Mouse (Mus musculus) testis, postnatal 14 days (tissue): Measurements from ENCODE around the gene Amotl2.

Experiments
- DNase-seq: peaks from one replicate; pipeline ENCODE4 v3.0.0; 2021; ENCODE audit warnings: low spot score

The Amotl2 gene

DNA sequence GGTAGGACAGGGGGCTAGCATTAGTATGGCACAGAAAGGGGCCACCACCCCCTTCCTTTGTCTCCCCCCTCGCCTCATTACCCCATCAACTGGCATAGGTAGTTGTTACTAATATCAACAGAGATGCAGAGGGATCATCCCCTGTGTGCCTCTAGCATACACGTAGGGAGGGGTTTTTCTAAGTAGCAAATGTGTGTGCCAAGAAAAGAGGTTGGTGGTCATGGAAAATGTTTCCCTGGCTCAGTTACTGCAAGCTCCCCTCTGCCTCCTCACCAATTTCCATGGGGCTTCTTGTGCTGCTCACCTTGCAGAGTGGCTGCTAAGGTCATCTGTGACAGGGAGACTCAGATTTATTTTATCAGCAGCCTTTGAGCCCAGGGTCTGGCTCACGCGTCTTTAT, 2.6 kb downstream of the Amotl2 start:
- DNase-seq, result no peak

DNA sequence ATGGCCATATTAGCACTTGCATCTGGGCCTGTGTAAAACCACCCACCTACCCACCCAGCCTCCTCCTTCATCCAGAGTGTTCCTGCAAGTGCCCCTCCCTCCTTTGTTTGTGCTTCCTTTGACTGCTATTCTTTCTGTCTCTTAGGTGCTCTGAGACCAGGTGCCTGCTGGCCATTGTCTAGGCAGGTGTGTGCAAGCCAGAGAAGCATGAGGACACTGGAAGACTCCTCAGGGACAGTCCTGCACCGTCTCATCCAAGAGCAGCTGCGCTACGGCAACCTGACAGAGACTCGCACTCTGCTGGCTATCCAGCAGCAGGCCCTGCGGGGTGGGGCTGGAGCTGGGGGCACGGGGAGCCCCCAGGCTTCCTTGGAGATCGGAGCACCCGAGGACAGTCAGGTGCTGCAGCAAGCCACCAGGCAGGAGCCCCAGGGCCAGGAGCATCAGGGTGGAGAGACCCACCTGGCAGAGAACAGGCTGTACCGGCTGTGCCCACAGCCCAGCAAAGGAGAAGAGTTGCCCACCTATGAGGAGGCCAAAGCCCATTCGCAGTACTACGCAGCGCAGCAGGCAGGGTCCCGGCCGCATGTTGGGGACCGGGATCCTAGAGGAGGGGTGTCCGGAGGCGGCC, 3.6 kb downstream of the Amotl2 start:
- DNase-seq, result no peak

DNA sequence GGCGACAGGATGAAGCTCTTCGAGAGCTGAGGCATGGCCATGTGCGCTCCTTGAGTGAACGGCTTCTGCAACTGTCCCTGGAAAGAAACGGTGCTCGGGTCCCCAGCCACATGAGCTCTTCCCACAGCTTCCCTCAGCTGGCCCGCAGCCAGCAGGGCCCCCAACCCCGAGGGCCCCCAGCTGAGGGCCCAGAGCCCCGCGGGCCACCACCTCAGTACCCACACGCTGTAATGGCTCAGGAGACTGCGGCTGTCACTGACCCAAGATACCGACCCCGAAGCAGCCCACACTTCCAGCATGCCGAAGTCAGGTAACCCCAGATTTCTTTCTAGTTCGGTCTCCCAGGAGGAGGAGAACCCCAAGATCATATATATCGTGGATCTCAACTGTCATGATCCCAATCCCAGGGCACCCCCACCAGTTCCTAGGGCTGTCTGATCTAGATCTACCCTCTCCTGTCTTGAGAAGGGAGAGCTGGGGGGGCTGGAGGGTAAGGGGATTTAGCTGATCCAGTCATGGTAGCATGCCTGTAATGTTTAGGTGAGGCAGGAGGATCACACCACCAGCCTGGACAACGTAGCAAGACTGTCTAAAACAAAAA, 4.2 kb downstream of the Amotl2 start:
- DNase-seq, result no peak

DNA sequence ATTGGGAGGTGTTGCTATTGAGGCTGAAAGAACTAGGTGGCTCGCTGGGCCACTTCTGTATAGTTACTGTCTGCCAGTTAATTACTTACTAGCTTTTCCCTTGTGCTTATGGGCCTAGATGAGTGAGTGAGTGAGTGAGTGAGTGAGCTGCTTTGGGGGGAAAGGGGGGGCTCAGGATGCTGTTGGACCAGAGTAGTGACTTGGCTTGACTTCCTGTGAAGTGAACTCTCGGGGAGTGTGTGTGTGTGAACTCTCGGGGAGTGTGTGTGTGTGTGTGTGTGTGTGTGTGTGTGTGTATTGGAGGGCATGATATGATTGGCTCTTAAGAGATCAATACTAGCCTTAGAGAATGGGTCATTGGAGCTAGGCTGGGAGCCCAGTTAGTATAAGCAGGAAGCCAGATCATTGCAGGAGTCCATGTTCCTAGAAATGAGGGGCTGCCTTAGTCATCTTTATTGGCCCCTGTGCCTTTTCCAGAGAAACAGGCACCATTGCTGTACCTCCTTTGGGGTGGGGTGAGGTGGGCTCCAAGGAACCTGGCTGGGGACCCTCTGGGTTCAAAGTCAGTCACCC, 5.0 kb downstream of the Amotl2 start:
- DNase-seq, result no peak

DNA sequence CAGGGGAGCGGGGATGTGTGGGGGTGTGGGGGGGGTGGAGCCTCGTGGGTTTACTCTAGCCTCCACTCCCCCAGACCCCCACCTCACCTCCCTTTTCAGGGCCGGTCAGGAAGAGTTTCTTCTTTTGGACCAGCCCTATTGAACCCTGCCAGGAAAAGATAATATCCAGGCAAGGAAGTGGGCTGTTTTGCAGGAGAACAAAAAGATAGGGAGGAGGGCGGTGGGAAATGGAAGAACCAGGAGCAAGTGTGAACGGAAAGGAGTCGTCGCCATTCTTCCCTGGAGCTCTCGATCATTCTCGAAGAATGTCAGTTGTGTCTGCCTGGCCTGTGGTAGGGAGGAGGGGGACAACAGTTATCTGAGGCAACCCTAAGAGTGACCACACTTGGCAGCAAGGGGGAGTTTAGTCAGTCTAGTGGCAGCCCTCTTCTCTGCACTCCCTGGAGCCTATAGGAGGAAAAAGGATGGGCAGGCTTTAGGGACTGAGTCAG, 5.6 kb downstream of the Amotl2 start:
- peak; percentile 71 for DNase-seq

DNA sequence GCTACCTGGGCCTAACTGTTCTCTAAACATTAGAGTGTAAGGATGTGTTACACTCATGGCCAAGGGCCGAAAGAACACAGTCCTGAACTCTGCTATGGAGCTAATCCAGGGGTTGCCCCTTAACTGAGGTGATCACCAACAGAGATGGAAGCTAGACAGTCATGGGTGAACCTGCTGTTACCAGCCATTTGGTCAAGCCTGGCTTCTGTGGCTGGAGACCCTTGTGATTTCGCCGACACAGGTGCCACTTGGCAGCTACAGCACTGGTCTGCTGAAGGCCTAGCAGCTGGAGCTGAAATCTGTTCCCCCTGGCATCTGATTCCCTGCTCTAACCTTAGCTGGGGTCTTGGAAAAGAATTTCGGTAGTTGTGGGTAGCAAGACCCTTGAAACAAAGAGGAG, 6.3 kb downstream of the Amotl2 start:
- no peak for DNase-seq

DNA sequence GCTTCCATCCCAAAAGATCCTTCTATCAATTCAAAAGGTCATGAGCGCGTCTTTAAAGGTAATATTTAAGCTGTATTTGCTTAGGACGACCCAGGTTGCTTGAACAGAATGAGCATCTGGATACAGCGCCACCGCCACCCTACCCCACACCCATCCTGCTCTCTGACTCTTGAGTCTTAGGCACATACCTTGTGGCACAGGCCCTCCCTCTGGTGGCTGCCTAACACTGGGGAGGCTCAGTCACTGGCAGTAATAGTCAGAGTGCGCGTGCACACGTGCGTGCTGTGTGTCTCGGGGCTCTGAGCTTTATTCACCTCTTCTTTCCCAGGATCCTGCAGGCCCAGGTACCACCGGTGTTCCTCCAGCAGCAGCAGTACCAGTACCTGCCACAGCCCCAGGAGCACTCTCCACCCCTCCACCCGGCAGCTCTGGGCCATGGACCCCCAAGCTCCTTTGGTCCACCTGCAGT, 6.8 kb downstream of the Amotl2 start:
- DNase-seq, result no peak

DNA sequence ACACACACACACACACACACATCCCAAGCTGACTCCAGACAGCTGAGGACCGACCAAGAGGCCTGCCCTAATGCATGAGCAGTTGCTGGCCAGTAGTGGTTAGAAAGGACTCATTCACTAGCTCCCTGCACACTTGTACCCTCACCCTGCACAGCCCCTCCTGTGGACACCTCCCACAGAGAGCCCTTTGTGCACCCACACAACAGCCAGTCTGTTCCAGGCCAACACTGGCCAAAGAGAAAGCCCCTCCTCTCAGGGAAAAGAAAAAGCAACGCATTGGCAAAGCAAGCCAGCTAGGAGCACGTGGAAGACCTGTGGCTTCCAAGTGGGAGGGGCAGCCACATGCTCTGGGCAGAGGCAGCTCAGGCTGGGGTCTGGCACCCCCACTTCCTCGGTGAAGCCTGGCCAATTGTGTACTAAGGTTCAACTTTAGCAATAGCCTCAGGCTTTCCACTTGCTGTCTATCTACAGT, 7.6 kb downstream of the Amotl2 start:
- peak; percentile 77 for DNase-seq

DNA sequence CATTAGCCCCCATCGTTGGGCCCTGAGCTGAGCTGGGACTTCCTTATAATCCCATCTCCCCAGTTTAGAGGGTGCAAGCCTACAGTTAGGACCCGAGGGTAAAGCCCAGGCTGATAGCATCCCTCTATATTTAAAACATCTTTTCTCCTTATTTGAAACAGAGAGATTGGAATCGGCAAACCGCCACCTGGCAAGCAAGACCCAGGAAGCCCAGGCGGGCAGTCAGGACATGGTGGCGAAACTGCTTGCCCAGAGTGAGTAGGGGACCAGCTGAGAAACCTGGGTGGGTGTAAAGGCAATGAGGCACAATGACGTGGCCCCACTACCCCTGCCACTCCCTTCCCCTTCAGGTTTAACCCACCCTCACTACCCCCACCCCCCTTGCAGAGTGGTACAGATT, 8.5 kb downstream of the Amotl2 start:
- DNase-seq, result no peak

DNA sequence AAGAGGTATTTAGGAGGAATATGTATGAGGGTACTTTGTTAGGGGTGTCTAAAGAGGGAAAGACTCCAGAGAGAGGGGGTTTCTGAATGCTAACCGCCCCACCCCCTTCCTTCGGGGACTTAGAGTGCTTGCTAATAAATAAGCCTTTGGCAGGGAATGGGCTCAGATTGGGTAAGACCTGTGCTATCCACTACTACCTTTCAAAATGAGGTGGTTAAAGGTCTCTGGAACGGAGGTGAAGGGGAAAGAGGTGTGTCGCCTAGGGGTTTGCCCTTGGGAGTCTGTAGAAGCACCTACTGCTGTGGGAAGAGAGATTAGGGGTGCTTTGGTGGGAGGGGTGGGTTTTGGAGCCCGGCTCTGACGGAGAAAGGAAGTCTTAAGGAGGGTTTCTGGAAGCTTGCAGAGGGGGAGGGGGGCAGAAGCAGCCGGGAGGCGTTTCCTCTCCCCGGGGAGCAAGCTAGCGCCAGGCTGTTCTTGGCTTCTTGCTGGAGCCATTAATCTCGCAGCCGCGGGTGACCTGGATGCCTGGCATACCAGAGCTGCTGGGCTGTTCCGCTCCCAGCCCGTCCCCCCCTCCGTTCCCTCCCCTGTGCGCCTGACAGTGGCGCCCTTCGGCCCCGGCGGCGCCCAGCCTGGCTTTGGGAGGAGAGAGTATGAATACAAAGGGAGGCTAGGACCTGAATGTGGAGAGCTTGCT, 9.6 kb downstream of the Amotl2 start:
- DNase-seq, result peak; percentile 83

DNA sequence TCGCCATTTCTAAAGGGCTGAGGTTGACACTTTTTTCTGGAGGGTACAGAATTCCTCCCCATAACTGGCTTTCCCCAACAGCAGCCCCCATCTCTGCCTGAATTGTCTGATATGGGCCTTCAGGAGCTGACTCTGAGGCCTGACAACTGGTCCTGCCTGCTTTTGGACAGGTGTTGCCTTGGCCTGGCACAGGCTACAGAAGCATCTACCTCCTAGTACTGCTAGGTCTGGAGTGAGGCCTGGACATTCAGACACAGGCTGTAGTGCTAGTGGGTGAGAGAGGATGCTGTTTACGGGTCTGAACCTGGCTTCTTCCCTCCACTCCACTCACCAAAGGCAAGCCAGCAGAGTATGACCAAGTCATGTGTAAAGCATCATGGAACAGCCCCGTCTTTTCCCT, 10.3 kb downstream of the Amotl2 start:
- no peak for DNase-seq

DNA sequence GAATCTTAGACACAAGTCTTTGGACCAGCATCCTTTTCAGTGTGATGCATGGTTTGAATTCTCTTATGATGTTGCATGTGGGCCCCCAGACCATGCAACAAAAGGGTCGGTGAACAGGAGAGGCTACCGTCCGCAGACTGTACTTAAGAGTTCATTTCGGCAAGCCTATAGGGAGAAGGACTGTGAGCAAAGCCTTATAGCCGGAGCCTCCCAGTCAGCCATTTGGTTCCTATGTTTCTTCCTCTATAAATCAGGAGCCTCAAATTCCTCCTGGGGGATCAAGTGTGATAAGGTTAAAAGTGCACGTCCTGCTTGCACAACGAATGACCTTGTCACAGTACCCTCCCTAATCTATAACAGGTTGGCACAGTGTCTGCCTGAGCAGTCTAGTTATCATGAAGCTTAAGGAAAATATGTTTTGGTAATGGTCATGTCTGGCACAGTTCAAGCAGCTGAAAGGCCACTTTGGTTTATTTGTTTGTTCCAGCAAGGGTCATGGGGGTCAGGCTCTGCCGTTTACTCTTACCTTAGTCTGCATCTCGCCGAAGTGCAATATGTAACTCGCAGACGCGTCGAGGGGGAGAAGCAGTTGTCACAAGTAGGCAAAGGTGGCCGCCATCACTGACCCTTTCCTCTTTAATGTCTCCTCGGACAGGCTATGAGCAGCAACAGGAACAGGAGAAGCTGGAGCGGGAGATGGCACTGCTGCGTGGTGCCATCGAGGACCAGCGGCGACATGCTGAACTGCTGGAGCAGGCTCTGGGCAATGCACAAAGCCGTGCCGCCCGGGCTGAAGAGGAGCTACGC, 11.4 kb downstream of the Amotl2 start:
- DNase-seq, result no peak

DNA sequence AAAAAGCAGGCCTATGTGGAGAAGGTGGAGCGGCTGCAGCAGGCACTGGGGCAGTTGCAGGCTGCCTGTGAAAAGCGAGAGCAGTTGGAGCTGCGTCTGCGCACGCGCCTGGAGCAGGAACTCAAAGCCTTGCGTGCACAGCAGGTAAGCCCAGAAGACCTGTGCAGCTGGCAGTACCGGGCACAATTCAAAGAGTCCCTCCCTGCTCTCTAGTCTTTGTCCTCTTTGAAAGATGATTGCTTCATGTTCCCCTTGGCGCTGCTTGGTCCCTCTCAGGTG, 11.9 kb downstream of the Amotl2 start:
- DNase-seq, result no peak

DNA sequence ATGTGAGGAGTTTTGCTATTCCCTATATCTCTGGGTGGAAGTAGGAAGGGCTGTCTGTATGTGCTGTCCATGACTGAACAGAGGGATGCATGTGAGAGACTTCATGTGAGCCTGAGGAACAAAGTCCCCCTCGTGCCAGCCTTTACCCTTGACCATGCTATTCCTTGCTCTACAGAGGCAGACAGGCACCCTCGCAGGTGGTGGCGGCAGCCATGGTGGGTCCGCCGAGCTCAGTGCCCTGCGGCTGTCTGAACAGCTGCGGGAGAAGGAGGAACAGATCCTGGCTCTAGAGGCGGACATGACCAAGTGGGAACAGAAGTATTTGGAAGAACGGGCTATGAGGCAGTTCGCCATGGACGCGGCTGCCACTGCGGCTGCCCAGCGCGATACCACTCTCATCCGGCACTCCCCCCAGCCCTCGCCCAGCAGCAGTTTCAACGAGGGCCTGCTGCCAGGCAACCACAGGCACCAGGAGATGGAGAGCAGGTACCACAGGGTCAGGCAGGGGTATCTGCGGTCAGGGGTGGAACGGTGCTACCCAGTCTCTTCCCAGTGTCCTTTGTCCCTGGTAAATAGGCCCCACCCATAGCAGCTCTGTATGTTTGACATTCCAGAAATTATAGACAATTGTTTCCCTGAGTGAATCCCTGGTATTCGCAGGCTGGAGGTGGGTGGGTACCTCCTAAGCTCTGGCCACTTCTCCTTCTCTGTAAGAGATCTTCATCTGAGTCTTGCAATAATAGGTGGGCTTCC, 12.8 kb downstream of the Amotl2 start:
- DNase-seq, result no peak

DNA sequence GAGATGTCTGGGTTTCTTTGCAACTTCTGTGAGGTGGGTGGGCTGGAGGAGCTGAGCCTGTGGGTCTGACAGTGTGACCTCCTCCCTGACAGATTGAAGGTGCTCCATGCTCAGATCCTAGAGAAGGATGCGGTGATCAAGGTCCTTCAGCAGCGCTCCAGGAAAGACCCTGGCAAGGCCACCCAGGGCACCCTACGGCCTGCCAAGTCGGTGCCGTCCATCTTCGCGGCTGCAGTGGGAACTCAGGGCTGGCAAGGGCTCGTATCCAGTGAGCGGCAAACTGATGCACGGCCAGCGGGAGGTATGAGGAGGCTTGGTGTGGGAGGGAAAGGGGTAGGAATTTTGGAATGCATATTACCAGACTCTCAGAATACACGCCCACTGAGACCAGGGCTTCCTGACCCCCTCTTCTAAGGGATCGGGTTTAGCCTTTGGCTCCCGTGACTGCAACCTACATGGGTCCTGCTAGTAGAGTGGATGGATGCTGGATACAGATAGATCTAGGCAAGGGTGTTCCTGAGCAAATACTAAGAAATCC, 13.5 kb downstream of the Amotl2 start:
- no peak for DNase-seq

DNA sequence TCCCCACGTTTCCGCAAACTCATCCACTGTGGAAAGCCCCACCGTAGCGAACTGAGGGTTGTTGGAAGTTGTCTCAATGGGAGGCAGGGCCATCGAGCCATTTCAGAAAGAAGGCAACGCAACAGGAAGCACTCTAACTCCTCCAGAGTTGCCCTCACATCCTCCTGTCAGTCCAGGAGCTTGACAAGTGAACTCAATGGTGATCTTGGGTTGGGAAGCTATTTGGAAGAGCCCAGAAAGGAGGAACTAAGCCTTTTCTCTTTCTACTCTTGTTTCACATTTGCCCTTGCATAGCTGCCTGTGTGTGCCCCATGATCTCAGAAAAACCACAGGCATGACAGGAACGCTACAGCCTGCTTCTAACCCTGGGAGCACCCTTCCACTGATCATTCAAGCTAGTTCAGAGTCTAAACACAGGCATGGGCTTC, 14.6 kb downstream of the Amotl2 start:
- no peak for DNase-seq

DNA sequence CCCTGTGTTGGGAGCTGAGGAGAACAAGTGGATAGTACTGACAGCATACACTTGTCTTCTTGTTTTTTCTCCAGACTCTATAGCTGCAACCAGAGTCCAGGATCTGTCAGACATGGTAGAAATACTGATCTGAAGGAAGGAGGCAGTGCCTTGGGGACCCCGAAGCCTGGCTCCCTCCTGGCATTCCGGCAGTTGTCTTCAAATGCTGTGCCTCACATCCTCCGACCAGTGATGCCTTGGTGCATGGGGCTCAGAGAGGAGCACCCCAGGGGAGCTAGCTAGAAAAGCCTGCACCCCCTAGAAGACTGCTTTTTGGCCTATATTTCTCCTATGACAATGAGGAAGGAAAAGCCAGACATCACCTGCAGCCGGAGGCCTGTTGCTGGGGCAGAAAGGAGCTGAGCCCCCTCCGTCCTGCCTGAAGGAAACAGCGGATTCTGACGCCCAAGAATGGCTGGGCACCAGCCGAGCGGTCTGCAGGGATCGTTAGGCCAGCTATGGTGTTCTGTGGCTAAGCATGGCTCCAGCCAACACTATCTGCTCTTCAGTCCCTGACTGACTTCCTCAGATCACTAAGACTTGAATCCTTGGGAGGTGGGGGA, 15.2 kb downstream of the Amotl2 start:
- no peak for DNase-seq

DNA sequence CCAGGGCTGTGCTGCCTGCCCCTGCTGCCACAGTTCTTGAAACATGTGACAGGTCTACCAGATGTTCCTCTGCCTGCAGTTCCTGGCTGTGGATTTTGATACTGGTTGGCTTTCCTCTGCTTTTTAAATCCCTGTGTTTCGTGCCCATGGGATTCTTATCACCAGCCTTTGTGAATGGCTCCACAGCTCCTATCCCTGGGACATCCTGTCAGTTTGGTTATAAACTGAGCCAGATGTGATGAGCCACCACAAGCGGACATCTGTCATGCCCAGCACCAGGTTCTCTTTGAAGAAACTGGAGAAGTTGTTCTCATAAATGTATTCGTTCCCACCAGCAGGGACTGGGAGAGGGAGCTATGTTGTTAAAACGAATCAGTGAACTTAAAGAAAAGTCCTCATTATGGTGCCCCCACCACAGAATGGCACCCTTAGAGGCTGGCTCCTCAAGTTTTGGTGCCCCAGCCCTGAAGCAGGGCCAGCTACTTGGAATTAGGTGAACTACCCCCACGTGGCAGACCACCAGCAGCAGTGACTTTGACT, 15.9 kb downstream of the Amotl2 start:
- DNase-seq, result no peak

DNA sequence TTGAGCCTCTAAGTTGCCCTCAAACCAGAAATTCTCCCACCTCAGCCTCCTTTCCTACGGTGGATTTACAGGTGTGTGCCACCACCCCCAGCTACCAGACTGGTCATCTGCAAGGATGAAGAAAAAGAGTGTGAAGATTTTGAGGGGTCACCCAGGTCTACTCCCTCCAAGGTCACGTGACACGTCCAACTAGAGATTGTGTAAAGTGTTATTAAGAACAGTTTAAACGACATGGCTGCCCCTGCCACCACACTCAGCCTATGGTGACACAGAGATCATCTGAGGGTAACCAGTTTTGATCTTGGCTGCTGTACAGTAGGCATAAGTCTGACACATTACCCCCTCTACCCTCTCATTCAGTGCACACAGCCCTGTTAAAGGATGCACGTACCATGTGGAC, 17.0 kb downstream of the Amotl2 start:
- no peak for DNase-seq

DNA sequence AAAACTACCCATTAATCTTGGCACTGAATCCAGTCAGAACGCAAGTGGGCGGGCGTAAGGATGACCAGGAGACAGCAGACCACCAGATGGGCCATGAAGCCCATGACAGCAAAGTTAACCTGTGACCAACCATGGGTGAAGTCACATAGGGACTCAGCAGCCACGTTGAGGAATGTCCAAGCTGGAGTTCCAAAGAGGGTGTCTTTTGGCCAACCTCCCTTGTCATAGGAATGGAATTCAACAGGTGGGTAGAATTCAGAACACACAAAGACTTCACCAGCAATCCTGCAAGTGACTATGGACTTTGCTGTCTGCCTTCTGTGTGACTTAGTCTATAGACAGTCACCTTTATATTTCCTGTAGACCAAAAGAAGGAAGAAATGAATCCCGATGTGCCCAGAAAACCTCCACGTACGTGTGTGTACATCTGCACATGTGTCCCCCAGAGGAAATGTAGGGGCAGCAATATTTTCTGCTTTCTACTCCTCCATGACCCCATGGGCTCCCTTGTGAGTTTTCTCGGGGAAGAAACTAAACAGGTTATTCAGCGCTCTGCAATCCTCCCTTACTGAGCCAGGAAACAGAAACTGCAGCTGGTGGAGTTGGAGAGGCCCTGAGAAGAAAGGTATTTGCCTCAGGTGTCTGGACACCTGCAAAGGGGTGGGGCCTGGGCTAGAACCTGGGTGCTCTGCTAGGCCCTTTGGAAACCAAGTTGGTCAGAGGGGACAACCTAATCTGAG, 17.7 kb downstream of the Amotl2 start:
- no peak for DNase-seq
